Mouse (Mus musculus): ENCODE data around the gene Cnbd2. TPM values are rescaled to one million over a fixed set of nuclear protein-coding genes. Genes with fewer than 3 reads are reported as not detected.

Gene Cnbd2
- polyA plus RNA-seq, 1 experiment from 2014 or later, result 5.0 TPM

DNA sequence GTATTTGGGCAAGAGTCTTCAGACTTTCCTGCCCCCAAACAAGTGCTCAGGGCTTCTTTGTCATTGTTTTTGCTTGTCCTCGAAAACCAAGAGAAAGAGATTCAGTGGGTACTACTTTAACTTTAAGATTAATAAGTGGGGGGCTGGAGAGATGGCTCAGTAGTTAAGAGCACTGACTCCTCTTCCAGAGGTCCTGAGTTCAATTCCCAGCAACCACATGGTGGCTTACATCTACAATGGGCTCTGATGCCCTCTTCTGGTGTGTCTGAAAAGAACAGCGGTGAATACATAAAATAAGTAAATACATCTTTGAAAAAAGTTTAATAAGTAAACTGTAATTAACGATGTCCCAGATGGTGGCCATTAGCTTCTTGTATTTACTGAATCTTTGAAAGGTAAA is 1.1 kb downstream of the Cnbd2 start:
- no peaks in the 10 kb centered on the region for H3K36me3 ChIP-seq
- peaks cover 3% of the 10 kb centered on the region; the same call in 1 of the 2 replicates for H3K4me1 ChIP-seq (replicated peaks)
- peak overlapping the region; percentile 88 for H3K4me2 ChIP-seq (replicated peaks)
- WGBS, result 44% methylated on average over 3 of the region's 3 CpGs
- H3K4me3 ChIP-seq (replicated peaks), result peak overlapping the region; percentile 81
- ATAC-seq, result no peak
- no peaks in the 10 kb centered on the region for H3K9me3 ChIP-seq
- H3K9ac ChIP-seq, result peak overlapping the region; percentile 90; the same call in 1 of the 2 replicates
- H3K27ac ChIP-seq, result no peak overlapping the region
- H3K27me3 ChIP-seq (replicated peaks), result no peaks in the 10 kb centered on the region

DNA sequence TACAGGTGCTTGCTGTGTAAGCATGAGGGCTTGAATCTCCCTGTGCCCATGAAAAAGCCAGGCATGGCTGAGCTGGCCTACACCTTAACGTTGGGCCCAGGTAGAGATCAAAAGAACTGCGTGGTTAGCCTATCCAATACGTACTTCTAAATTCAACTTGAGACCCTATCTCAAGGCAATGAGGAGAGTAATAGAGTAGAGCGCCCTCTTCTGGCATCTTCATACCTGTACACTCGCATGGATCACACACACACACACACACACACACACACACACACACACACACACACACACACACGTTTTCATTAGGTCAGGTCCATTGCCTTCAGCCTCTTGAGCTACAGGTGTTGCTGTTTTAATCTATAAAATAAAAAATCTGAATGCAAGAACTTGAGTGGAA is 2.7 kb downstream of the Cnbd2 start:
- 94% methylated on average over 6 of the region's 6 CpGs for WGBS
- Histone ChIP-seq H3K27me3 (replicated peaks) (no peaks in the 10 kb centered on the region), H3K9ac (no peak overlapping the region), H3K36me3 (no peaks in the 10 kb centered on the region), H3K9me3 (no peaks in the 10 kb centered on the region), H3K27ac (no peak overlapping the region), H3K4me3 (replicated peaks) (no peak overlapping the region), H3K4me1 (replicated peaks) (peaks cover 3% of the 10 kb centered on the region; the same call in 1 of the 2 replicates), H3K4me2 (replicated peaks) (no peak overlapping the region)
- no peak for ATAC-seq

DNA sequence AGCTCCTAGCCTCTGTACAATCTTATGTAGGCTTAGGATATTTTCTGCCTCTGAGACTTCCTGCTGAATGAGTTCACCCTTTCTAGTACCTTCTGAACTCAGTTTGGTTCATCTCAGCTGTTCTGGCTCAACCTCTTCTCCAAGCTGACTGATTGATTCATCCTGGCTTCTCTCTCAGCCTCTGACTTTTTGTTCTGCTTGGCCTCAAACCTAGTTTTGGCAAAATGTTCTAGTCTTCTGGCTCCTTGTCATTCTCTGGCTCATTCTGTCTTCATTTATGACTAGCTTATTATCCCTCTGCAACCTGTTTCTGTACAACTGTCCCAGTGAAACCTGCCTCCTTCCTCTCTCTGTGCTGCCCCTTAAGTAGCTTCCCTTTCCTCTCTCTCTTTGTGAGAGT is 6.4 kb downstream of the Cnbd2 start:
- no peaks in the 10 kb centered on the region for H3K27me3 ChIP-seq (replicated peaks)
- H3K9me3 ChIP-seq, result no peaks in the 10 kb centered on the region
- H3K36me3 ChIP-seq, result no peaks in the 10 kb centered on the region
- no peak overlapping the region for H3K4me3 ChIP-seq (replicated peaks)
- no peak overlapping the region for H3K9ac ChIP-seq
- H3K27ac ChIP-seq, result no peak overlapping the region
- no peak for ATAC-seq
- H3K4me2 ChIP-seq (replicated peaks), result no peak overlapping the region
- H3K4me1 ChIP-seq (replicated peaks), result no peaks in the 10 kb centered on the region

DNA sequence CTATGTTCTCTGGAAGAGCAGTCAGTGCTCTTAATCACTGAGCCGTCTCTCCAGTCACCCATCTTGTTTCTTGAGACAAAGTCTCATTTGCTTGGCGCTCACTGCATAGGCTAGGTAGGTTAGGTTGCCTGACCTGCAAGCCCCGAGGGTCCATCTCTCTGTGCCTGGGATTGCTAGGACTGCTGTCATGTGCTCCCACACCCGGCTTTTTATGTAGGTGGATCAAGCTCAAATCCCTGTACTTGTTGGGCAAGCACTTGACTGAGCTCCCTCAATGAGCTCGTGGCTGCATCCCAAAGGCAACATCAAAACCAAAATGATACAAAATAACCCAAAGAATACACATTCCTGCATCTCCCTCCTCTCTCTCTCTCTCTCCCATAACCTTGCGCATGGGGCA is 9.4 kb downstream of the Cnbd2 start:
- H3K4me1 ChIP-seq (replicated peaks), result peaks cover 8% of the 10 kb centered on the region; the same call in 1 of the 2 replicates
- no peaks in the 10 kb centered on the region for H3K36me3 ChIP-seq
- no peaks in the 10 kb centered on the region for H3K27me3 ChIP-seq (replicated peaks)
- WGBS, result 87% methylated on average over 6 of the region's 6 CpGs
- H3K4me2 ChIP-seq (replicated peaks), result no peak overlapping the region
- no peak for ATAC-seq
- H3K27ac ChIP-seq, result no peak overlapping the region
- no peak overlapping the region for H3K9ac ChIP-seq
- no peak overlapping the region for H3K4me3 ChIP-seq (replicated peaks)
- no peaks in the 10 kb centered on the region for H3K9me3 ChIP-seq

DNA sequence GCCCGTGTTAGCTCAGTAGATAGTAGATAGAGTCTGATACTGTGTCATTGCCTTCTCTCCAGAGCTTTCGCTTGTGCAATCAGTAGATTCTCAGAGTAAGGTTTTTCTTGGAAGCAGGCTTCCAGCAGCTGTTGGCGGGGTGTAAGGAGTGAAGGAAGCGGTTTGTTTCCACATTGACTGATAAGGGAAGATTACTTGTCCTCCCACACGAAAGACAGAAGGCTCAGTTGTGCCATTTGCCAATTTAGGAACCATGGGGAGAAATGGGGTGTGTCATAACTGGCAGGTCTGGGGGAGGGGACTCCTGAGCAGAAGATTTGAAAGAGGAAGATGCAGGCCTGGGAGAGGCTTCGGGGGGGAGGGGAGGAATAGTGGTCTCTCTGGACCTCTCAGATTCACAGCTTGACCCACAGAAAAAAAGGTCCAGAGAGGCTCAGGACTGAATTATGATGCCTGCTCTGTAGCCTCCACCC is 12.1 kb downstream of the Cnbd2 start:
- Histone ChIP-seq H3K4me2 (replicated peaks) (peak overlapping the region; percentile 12; the same call in 1 of the 2 replicates), H3K4me3 (replicated peaks) (no peak overlapping the region), H3K27me3 (replicated peaks) (no peaks in the 10 kb centered on the region), H3K9ac (no peak overlapping the region), H3K27ac (peak overlapping the region; percentile 33; the same call in 1 of the 2 replicates), H3K36me3 (no peaks in the 10 kb centered on the region), H3K9me3 (no peaks in the 10 kb centered on the region), H3K4me1 (replicated peaks) (peaks cover 8% of the 10 kb centered on the region; the same call in 1 of the 2 replicates)
- ATAC-seq, result no peak
- WGBS, result 39% methylated on average over 6 of the region's 6 CpGs

DNA sequence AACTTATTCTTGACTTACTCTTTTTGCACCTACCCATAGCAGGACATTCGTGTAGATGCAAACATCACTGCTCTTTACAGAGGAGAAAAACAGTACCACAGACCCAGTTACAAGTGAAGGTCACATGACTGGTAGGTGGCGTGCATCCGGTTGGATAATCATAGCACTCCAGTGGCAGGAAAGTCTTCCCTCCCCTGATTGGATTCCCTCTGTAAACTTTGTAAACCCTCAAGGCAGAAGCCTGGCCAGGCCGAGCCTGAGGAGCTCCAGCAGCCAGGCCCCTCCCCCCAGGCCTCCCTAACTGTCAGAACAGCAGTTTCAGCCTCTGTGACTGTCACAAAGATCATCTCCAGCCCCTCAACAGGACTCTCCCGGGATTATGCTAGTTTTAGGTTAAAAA is 12.6 kb downstream of the Cnbd2 start:
- no peaks in the 10 kb centered on the region for H3K9me3 ChIP-seq
- WGBS, result 17% methylated on average over 5 of the region's 5 CpGs
- H3K4me3 ChIP-seq (replicated peaks), result no peak overlapping the region
- H3K27me3 ChIP-seq (replicated peaks), result no peaks in the 10 kb centered on the region
- peak overlapping the region; percentile 12; the same call in 1 of the 2 replicates for H3K4me2 ChIP-seq (replicated peaks)
- H3K9ac ChIP-seq, result no peak overlapping the region
- peak; percentile 56 for ATAC-seq
- H3K27ac ChIP-seq, result peak overlapping the region; percentile 33; the same call in 1 of the 2 replicates
- no peaks in the 10 kb centered on the region for H3K36me3 ChIP-seq
- H3K4me1 ChIP-seq (replicated peaks), result peaks cover 8% of the 10 kb centered on the region; the same call in 1 of the 2 replicates

DNA sequence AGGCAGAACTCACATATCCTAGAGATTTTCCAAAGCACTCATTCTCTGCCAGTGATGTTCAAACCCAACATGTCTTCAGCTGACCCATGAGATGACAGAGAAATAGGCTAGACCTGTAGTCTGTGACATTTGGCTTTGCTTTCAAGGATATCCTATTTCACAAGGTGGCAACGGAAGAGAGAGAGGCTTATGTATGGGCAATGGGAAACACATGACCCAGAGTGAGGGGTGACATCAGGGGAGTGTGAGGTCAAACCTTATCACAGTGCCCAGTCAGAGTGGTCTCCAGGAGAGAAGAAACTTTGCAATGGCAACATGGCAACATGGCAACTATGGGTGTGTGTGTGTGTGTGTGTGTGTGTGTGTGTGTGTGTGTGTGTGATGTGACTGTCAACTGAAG is 18.6 kb downstream of the Cnbd2 start:
- Histone ChIP-seq H3K27ac (no peak overlapping the region), H3K4me2 (replicated peaks) (no peak overlapping the region), H3K9me3 (no peaks in the 10 kb centered on the region), H3K4me1 (replicated peaks) (no peaks in the 10 kb centered on the region), H3K9ac (no peak overlapping the region), H3K36me3 (no peaks in the 10 kb centered on the region), H3K4me3 (replicated peaks) (no peak overlapping the region), H3K27me3 (replicated peaks) (no peaks in the 10 kb centered on the region)
- 68% methylated on average over 1 of the region's 1 CpGs for WGBS
- no peak for ATAC-seq

DNA sequence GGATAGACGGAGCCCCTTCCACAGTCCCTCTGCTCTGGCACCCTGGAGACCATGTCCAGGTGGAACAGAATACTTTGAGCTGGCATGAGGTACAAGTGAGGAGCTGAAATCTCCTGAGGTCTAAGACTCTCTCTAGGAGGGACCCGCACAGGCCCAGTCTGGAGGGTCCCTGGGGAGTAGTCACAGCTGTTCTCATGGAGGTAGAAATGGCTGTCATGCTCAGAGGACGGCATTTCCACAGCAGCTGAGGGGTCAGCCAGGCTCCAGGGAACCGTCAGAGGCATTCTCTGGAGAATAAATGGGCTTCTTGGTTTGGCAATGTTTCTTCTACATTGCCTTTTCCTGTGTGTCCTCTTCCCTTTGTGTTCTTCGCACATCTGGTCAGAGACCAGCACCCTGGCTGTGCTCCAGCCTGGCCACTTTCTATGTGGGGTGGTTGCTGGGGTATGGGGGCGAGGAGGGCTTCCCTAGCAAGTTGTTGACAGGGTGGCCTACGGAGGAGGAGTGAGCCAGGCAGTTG is 19.4 kb downstream of the Cnbd2 start:
- Histone ChIP-seq H3K4me3 (replicated peaks) (no peak overlapping the region), H3K4me1 (replicated peaks) (no peaks in the 10 kb centered on the region), H3K9ac (no peak overlapping the region), H3K4me2 (replicated peaks) (no peak overlapping the region), H3K36me3 (no peaks in the 10 kb centered on the region), H3K27ac (no peak overlapping the region), H3K9me3 (no peaks in the 10 kb centered on the region), H3K27me3 (replicated peaks) (no peaks in the 10 kb centered on the region)
- ATAC-seq, result no peak
- WGBS, result 74% methylated on average over 7 of the region's 7 CpGs

DNA sequence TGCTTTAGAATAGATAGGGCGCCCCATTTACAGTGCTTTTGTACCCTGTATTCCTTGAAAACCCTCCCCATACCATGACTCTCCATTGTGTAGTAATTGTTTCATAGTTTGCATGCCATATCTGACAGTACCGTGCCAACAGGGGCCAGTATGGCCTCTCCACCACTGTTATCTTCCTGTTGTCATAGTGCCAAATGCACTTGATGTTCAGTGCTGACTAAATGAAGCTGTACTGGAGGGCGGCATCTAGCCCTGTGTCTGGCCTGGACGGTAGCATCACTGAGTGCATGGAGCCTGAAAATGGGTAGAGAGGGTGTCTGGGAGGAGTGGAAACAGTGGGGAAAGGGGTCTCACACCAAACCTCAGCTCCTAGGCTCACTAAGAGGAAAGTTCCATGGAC is 28.0 kb downstream of the Cnbd2 start:
- H3K4me2 ChIP-seq (replicated peaks), result no peak overlapping the region
- H3K9me3 ChIP-seq, result no peaks in the 10 kb centered on the region

DNA sequence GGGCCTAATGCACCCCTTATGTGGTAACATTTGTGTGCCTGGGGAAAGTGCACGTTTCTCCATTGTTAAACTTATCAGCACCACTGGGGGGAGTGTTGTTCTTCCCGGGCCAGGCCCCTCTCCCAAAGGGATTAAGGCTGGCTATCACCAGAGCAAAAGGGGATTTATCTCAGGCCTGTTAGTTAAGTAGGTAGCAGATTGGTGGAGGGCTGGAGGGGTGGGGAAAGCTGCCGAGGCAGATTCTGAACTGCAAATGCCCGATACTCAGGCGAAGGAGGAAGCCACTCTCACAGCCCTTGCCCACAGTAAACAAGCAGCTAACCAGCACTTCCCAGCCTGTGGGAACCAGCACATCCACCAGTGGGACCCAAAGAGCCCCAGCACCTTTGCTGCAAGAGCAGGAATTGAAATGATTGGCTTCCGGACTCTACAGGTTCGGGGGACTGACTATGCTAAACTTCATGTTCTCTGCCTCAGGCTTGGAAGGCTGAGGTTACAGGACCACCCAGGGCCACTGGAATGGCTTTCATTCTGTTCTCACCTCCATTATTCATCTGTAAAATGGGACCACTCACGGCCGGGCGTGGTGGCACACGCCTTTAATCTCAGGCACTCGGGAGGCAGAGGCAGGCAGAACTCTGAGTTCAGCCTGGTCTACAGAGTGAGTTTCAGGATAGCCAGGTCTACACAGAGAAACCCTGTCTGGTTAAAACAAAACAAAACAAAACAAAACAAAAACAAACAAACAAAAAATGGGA is 32.9 kb downstream of the Cnbd2 start:
- no peak overlapping the region for H3K27ac ChIP-seq
- H3K4me3 ChIP-seq (replicated peaks), result no peak overlapping the region
- H3K36me3 ChIP-seq, result no peaks in the 10 kb centered on the region
- WGBS, result 55% methylated on average over 12 of the region's 12 CpGs
- no peak overlapping the region for H3K9ac ChIP-seq
- H3K4me1 ChIP-seq (replicated peaks), result no peaks in the 10 kb centered on the region
- H3K4me2 ChIP-seq (replicated peaks), result no peak overlapping the region
- H3K9me3 ChIP-seq, result no peaks in the 10 kb centered on the region
- ATAC-seq, result no peak
- no peaks in the 10 kb centered on the region for H3K27me3 ChIP-seq (replicated peaks)

More for the DNA sequence above, 28.0 kb downstream of the Cnbd2 start:
- no peak for ATAC-seq
- Histone ChIP-seq H3K27me3 (replicated peaks) (no peaks in the 10 kb centered on the region), H3K4me3 (replicated peaks) (no peak overlapping the region), H3K9ac (no peak overlapping the region), H3K36me3 (no peaks in the 10 kb centered on the region), H3K27ac (no peak overlapping the region), H3K4me1 (replicated peaks) (no peaks in the 10 kb centered on the region)
- 88% methylated on average over 4 of the region's 4 CpGs for WGBS

DNA sequence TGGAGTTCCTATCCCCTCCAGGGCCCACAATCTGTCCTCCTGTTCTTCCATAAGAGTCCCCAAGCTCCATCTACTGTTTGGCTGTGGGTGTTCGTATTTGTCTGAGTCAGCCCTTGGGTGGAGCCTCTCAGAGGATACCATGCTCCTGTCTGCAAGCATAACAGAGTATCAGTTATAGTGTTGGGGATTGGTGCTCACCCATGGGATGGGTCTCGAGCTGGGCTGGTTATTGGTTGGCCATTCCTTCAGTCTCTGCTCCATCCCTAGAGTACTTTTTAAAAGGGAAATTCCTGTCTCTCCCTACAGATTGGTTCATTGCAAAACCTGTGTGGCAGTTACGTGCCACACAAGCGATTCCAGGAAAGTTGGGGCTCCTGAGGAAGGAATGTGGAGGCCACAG is 36.7 kb downstream of the Cnbd2 start:
- Histone ChIP-seq H3K9me3 (no peaks in the 10 kb centered on the region), H3K27ac (no peak overlapping the region), H3K4me1 (replicated peaks) (0 out of 2 replicates have a peak, but pooled peaks cover 2% of the 10 kb centered on the region), H3K36me3 (no peaks in the 10 kb centered on the region), H3K4me2 (replicated peaks) (no peak overlapping the region), H3K27me3 (replicated peaks) (no peaks in the 10 kb centered on the region), H3K4me3 (replicated peaks) (no peak overlapping the region), H3K9ac (no peak overlapping the region)
- ATAC-seq, result no peak
- 78% methylated on average over 4 of the region's 4 CpGs for WGBS

DNA sequence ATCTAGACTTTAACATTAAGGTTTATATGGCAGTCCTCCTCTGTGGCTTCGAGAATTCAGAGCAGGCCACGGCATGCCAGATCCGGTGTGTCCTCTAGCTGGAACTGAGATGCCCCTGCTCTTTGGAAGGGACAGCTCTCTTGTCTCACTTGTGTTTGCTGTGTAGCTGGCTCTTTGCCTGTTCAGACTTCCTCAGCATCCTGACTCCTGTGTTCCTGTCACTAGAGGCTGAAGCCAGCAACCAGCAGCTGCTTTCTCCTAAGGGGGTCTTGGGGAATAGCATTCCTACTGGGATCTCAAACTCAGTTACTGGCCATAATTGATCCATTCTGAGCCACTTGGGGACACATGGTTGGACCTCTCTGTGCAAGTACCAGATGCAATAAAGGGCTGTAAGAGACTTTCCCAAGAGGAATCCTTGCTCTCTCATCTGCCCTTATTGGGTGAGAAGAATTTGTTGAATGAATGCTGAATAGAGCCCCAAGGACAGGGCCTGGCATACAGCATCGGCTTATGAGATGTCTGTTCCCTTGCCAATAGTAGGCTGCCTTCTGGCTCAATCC is 37.3 kb downstream of the Cnbd2 start:
- 91% methylated on average over 4 of the region's 4 CpGs for WGBS

More for the DNA sequence above, 37.3 kb downstream of the Cnbd2 start:
- Histone ChIP-seq H3K9ac (no peak overlapping the region), H3K36me3 (no peaks in the 10 kb centered on the region), H3K27ac (no peak overlapping the region), H3K4me1 (replicated peaks) (0 out of 2 replicates have a peak, but pooled peaks cover 2% of the 10 kb centered on the region), H3K4me2 (replicated peaks) (no peak overlapping the region), H3K27me3 (replicated peaks) (no peaks in the 10 kb centered on the region), H3K9me3 (no peaks in the 10 kb centered on the region), H3K4me3 (replicated peaks) (no peak overlapping the region)
- ATAC-seq, result no peak
